Comparison of ENCODE assay signal across 19 mouse cellular contexts in the genomic region with DNA sequence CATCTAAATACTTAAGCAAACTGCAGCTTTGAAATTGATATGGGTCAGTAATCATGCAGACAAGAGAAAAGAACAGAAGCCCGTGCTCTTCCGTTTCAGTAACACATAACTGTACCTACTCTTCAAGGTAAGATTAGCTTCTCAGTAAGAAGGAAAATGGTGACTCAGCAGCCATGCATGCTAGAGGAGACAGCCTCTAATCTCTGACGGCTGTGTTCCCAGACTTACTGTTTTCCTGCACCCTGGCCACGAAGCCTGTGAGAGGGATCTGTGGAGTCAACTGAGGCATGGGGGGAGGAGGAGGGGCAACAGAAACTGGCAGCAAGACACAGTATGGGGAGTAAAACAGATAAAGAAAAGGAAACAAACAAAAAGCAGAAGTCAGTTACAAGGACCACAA. TPM values are rescaled to one million over a fixed set of nuclear protein-coding genes. Genes with fewer than 3 reads are reported as not detected.
DNase-seq lines count a peak whose midpoint lies in the region; ATAC-seq and TF ChIP-seq lines count a peak whose summit lies in the region.
"Had no signal": no experiment of that assay in that cellular context is flagged by ENCODE, and none has a peak within 500 bp of the region (broad histone marks: within the 10 kb centered on the region; RNA-seq: fewer than 3 reads in every experiment).

No protein-coding gene starts in this region.

- peak; percentile 3 to 13 for DNase-seq in adrenal gland, postnatal 36 days
- DNase-seq in adrenal gland, adult 8-10 months, result no peak
- DNase-seq in 3T3-L1 (ENCODE audit: low read depth, low spot score) (peak; percentile 18), adipocyte (ENCODE audit: low spot score) (peak; percentile 27)
- peak; percentile 10 to 20 (median 12) for DNase-seq in liver, embryonic 14.5 days (ENCODE audit: low read depth in 3 of 3, low spot score in 3 of 3)
- DNase-seq in cerebellum, adult 9-11 months, result no peak
- DNase-seq in right cerebral cortex, postnatal 14 days, result no peak
- DNase-seq: adrenal gland, postnatal 14 days; kidney, adult 18-20 months; kidney, postnatal 25 days; lung, embryonic 14.5 days; right cerebral cortex, postnatal 25 days; thymus, postnatal 14 days had no signal

- no peak for ATAC-seq in liver, embryonic 14.5 days (ENCODE audit: insufficient read depth)
- ATAC-seq: forebrain, embryonic 16.5 days; hindbrain, postnatal 0 days; midbrain, embryonic 16.5 days had no signal

- 18% methylated on average over 4 of the region's 4 CpGs for WGBS in liver, embryonic 14.5 days (ENCODE audit: insufficient replicate concordance)

- no peak overlapping the region for H3K4me3 ChIP-seq in liver, embryonic 14.5 days (ENCODE audit: insufficient read depth in 1 of 2, low read depth in 2 of 2, low read length in 2 of 2)
- H3K4me3 ChIP-seq: embryonic facial prominence, embryonic 12.5 days; limb, embryonic 13.5 days had no signal

- H3K4me1 ChIP-seq in liver, embryonic 14.5 days (replicated peaks; ENCODE audit: control insufficient read depth in 2 of 2, insufficient read depth in 2 of 2, low read length in 1 of 2), result peaks cover 0 to 2% of the 10 kb centered on the region in 2 experiments; a peak in 2 of 4 replicates
- H3K4me1 ChIP-seq: embryonic facial prominence, embryonic 12.5 days; limb, embryonic 13.5 days had no signal

- no peak for TF ChIP-seq EP300 in liver, embryonic 14.5 days (IDR thresholded peaks at IDR 0.05; ENCODE audit: low read depth)

- H3K27me3 ChIP-seq in liver, embryonic 14.5 days (ENCODE audit: control insufficient read depth, insufficient read depth, low read length), result no peaks in the 10 kb centered on the region
- H3K27me3 ChIP-seq: embryonic facial prominence, embryonic 12.5 days; limb, embryonic 13.5 days had no signal

- H3K36me3 ChIP-seq in liver, embryonic 14.5 days (replicated peaks; ENCODE audit: control insufficient read depth, insufficient read depth, low read depth), result no peaks in the 10 kb centered on the region; the same call in none of the 2 replicates

- no peak overlapping the region for H3K27ac ChIP-seq in liver, embryonic 14.5 days
- H3K27ac ChIP-seq: embryonic facial prominence, embryonic 12.5 days; hindbrain, postnatal 0 days; limb, embryonic 13.5 days; macrophage had no signal

- H3K4me2 ChIP-seq in liver, embryonic 14.5 days (ENCODE audit: low read depth), result no peak overlapping the region
- H3K4me2 ChIP-seq: embryonic facial prominence, embryonic 12.5 days; limb, embryonic 13.5 days; lung, embryonic 14.5 days had no signal

- TF ChIP-seq CTCF in liver, embryonic 14.5 days (IDR thresholded peaks at IDR 0.05; ENCODE audit: low read depth), result no peak

- no peaks in the 10 kb centered on the region for H3K9me3 ChIP-seq in liver, embryonic 14.5 days (ENCODE audit: control insufficient read depth, low read length)
- H3K9me3 ChIP-seq: embryonic facial prominence, embryonic 12.5 days; limb, embryonic 13.5 days had no signal

- H3K9ac ChIP-seq in liver, embryonic 14.5 days (replicated peaks), result no peak overlapping the region
- H3K9ac ChIP-seq: embryonic facial prominence, embryonic 12.5 days; limb, embryonic 13.5 days; lung, embryonic 14.5 days had no signal

RNA-seq across cellular contexts. Expression of a gene that starts 54.6 kb away (rescaled TPM):
- total RNA-seq in adrenal gland, postnatal 36 days (2021), result 1 to 10 TPM; 9.3 to 9.7 TPM
- total RNA-seq in adrenal gland, adult 8-10 months (2022), result 10 to 100 TPM in 1 of 4 experiments, 1 to 10 TPM in 3; 6.5 to 10.1 (median 9.3) TPM
- 7.0 and 8.8 TPM in 2 replicates for polyA plus RNA-seq in liver, embryonic 14.5 days (2012; rRNA removed)
- 14.0 and 15.4 TPM in 2 replicates for polyA plus RNA-seq in liver, embryonic 14.5 days (2014; fragmentation: Nextera tagmentation; extraction: Ambion mirVana)

Comparison
In these comparisons a context has a peak if more than half of its experiments do, and no peak if none do; other contexts are left out.
1. DNase-seq: peak in adrenal gland, postnatal 36 days (2 of 2), 3T3-L1 (single experiment), adipocyte (single experiment) and liver, embryonic 14.5 days (3 of 3); none in adrenal gland, adult 8-10 months (single experiment), cerebellum, adult 9-11 months (single experiment) and right cerebral cortex, postnatal 14 days (single experiment).